Mouse (Mus musculus) heart, embryonic 15.5 days (tissue): ENCODE data around the gene AC134908.4. TPM values are rescaled to one million over a fixed set of nuclear protein-coding genes. Genes with fewer than 3 reads are reported as not detected.

Source experiments
- ATAC-seq: fragments of 200-750 bp; cut with Nextera tagmentation; replicated peaks from 2 replicates; pipeline ENCODE4 v1.8.0; 2017; ENCODE audit warnings: low read depth, moderate TSS enrichment; ENCODE audit not compliant: insufficient number of reproducible peaks, insufficient read depth, low FRiP score
- H3K27ac ChIP-seq: fragments of 300-500 bp; sonication (generic); 2 replicates; pipeline ENCODE4 v1.5.1; 2015; ENCODE audit warnings: mild to moderate bottlenecking, inconsistent platforms
- H3K27me3 ChIP-seq: fragments of 300-500 bp; sonication (generic); 2 replicates; pipeline ENCODE4 v1.6.1; 2015; ENCODE audit warnings: inconsistent platforms
- H3K36me3 ChIP-seq: fragments of 300-500 bp; sonication (generic); 2 replicates; pipeline ENCODE4 v1.6.1; 2015; ENCODE audit warnings: mild to moderate bottlenecking, inconsistent platforms
- H3K4me1 ChIP-seq: fragments of 300-500 bp; sonication (generic); replicated peaks from 2 replicates; pipeline ENCODE4 v1.6.1; 2015; ENCODE audit warnings: inconsistent platforms
- H3K4me2 ChIP-seq: fragments of 300-500 bp; sonication (generic); 2 replicates; pipeline ENCODE4 v1.6.1; 2015; ENCODE audit warnings: inconsistent platforms, mild to moderate bottlenecking, moderate library complexity
- H3K4me3 ChIP-seq: fragments of 300-500 bp; sonication (generic); 2 replicates; pipeline ENCODE4 v1.5.1; 2015; ENCODE audit warnings: mild to moderate bottlenecking, inconsistent platforms
- H3K9ac ChIP-seq: fragments of 300-500 bp; sonication (generic); 2 replicates; pipeline ENCODE4 v1.6.1; 2015; ENCODE audit warnings: mild to moderate bottlenecking, inconsistent platforms
- H3K9me3 ChIP-seq: fragments of 300-500 bp; sonication (generic); replicated peaks from 2 replicates; pipeline ENCODE4 v1.6.1; 2016; ENCODE audit warnings: inconsistent platforms
- WGBS: fragments of 180-500 bp; shearing (Covaris S2); methylation state at CpG from one replicate; pipeline ENCODE4 v1.1.7; 2015; ENCODE audit warnings: mixed read lengths; 5-methylcytosine and 5-hydroxymethylcytosine counted together
- polyA plus RNA-seq: library from polyadenylated mRNA; unstranded; fragments of >200 nt; fragmentation: Nextera tagmentation; extraction: Ambion mirVana; gene quantifications from 2 replicates; pipeline ENCODE4 v1.2.1, GENCODE M21; 2015

The AC134908.4 gene
- polyA plus RNA-seq, 1 experiment from 2014 or later, result 0.50 TPM

- Histone ChIP-seq H3K4me3 (peak within 1 kb of the TSS; percentile 82), H3K9me3 (no peaks in the 10 kb centered on the region), H3K27ac (peak within 1 kb of the TSS; percentile 93), H3K9ac (peak within 1 kb of the TSS; percentile 73), H3K27me3 (no peaks in the 10 kb centered on the region), H3K4me1 (peaks cover 34% of the 10 kb centered on the region), H3K4me2 (peak within 1 kb of the TSS; percentile 78), H3K36me3 (peaks cover 55% of the 10 kb centered on the region)
- ATAC-seq, result peak; percentile 84
- under 1% methylated on average over 23 of the region's 23 CpGs for WGBS
Observed at GRCm38 (mm10) chr17:25785281-25785745, 10.1 kb downstream of the AC134908.4 start, which contains the start of gene Haghl. Gene Haghl, minus strand, starts transcription at chr17:25785673.

- peak overlapping the region; percentile 73; the same call in 1 of the 2 replicates for H3K9ac ChIP-seq
- H3K4me3 ChIP-seq, result peak overlapping the region; percentile 82
- no peaks in the 10 kb centered on the region for H3K27me3 ChIP-seq
- peak overlapping the region; percentile 78 for H3K4me2 ChIP-seq
- 80% methylated on average over 15 of the region's 15 CpGs for WGBS
- H3K4me1 ChIP-seq, result peaks cover 33% of the 10 kb centered on the region
- no peaks in the 10 kb centered on the region for H3K9me3 ChIP-seq
- H3K27ac ChIP-seq, result no peak overlapping the region; the same call in 1 of the 2 replicates
- peaks cover 60% of the 10 kb centered on the region for H3K36me3 ChIP-seq
- ATAC-seq, result no peak
Observed at GRCm38 (mm10) chr17:25783861-25784574, 11.4 kb downstream of the AC134908.4 start.

GRCm38 (mm10) chr17:25783086-25783485 is 12.4 kb downstream of the AC134908.4 start:
- peak overlapping the region; percentile 71 for H3K27ac ChIP-seq
- no peak overlapping the region for H3K4me3 ChIP-seq
- no peak overlapping the region for H3K4me2 ChIP-seq
- H3K4me1 ChIP-seq, result peaks cover 33% of the 10 kb centered on the region
- H3K9me3 ChIP-seq, result no peaks in the 10 kb centered on the region
- peaks cover 56% of the 10 kb centered on the region for H3K36me3 ChIP-seq
- no peak for ATAC-seq
- no peaks in the 10 kb centered on the region for H3K27me3 ChIP-seq
- 0 out of 2 replicates have a peak overlapping the region, but pooled peaks have one; percentile 10 for H3K9ac ChIP-seq
- 53% methylated on average over 7 of the region's 7 CpGs for WGBS

- Histone ChIP-seq H3K4me3 (no peak overlapping the region), H3K27me3 (no peaks in the 10 kb centered on the region), H3K4me1 (peaks cover 33% of the 10 kb centered on the region), H3K36me3 (peaks cover 54% of the 10 kb centered on the region), H3K9ac (no peak overlapping the region), H3K27ac (no peak overlapping the region), H3K4me2 (no peak overlapping the region), H3K9me3 (no peaks in the 10 kb centered on the region)
- ATAC-seq, result no peak
- 80% methylated on average over 6 of the region's 6 CpGs for WGBS
Observed at GRCm38 (mm10) chr17:25781339-25781738, 14.1 kb downstream of the AC134908.4 start.

- Histone ChIP-seq H3K9me3 (no peaks in the 10 kb centered on the region), H3K27ac (no peak overlapping the region), H3K9ac (no peak overlapping the region), H3K4me1 (peaks cover 23% of the 10 kb centered on the region), H3K4me3 (no peak overlapping the region), H3K36me3 (peaks cover 54% of the 10 kb centered on the region), H3K4me2 (no peak overlapping the region), H3K27me3 (no peaks in the 10 kb centered on the region)
- no peak for ATAC-seq
- 91% methylated on average over 5 of the region's 5 CpGs for WGBS
Observed at GRCm38 (mm10) chr17:25777948-25778347, 17.5 kb downstream of the AC134908.4 start.

- H3K9ac ChIP-seq, result no peak overlapping the region
- 0 out of 2 replicates have a peak, but pooled peaks cover 3% of the 10 kb centered on the region for H3K27me3 ChIP-seq
- H3K4me1 ChIP-seq, result peaks cover 15% of the 10 kb centered on the region
- H3K36me3 ChIP-seq, result peaks cover 29% of the 10 kb centered on the region
- H3K4me3 ChIP-seq, result no peak overlapping the region
- WGBS, result 77% methylated on average over 10 of the region's 10 CpGs
- no peak overlapping the region for H3K4me2 ChIP-seq
- H3K9me3 ChIP-seq, result no peaks in the 10 kb centered on the region
- no peak for ATAC-seq
- no peak overlapping the region for H3K27ac ChIP-seq
Observed at GRCm38 (mm10) chr17:25775318-25776062, 20.0 kb downstream of the AC134908.4 start.

GRCm38 (mm10) chr17:25773549-25774120 is 21.8 kb downstream of the AC134908.4 start, which contains the start of gene Narfl:
Gene Narfl, plus strand, starts transcription at chr17:25773776.
- H3K27ac ChIP-seq, result peak within 1 kb of the TSS; percentile 61
- under 1% methylated on average over 37 of the region's 37 CpGs for WGBS
- H3K4me2 ChIP-seq, result peak within 1 kb of the TSS; percentile 82
- no peaks in the 10 kb centered on the region for H3K9me3 ChIP-seq
- H3K9ac ChIP-seq, result peak within 1 kb of the TSS; percentile 95
- ATAC-seq, result peak; percentile 83
- peaks cover 15% of the 10 kb centered on the region for H3K36me3 ChIP-seq
- peak within 1 kb of the TSS; percentile 91 for H3K4me3 ChIP-seq
- peaks cover 15% of the 10 kb centered on the region for H3K4me1 ChIP-seq
- peaks cover 11% of the 10 kb centered on the region for H3K27me3 ChIP-seq

GRCm38 (mm10) chr17:25769331-25769730 is 26.1 kb downstream of the AC134908.4 start:
- 49% methylated on average over 9 of the region's 9 CpGs for WGBS
- H3K27ac ChIP-seq, result no peak overlapping the region
- H3K9ac ChIP-seq, result no peak overlapping the region
- no peak overlapping the region for H3K4me2 ChIP-seq
- no peaks in the 10 kb centered on the region for H3K9me3 ChIP-seq
- H3K4me1 ChIP-seq, result peaks cover 6% of the 10 kb centered on the region
- ATAC-seq, result no peak
- peaks cover 16% of the 10 kb centered on the region for H3K27me3 ChIP-seq
- no peak overlapping the region for H3K4me3 ChIP-seq
- H3K36me3 ChIP-seq, result no peaks in the 10 kb centered on the region

- no peaks in the 10 kb centered on the region for H3K4me1 ChIP-seq
- no peak overlapping the region for H3K4me2 ChIP-seq
- no peaks in the 10 kb centered on the region for H3K36me3 ChIP-seq
- 65% methylated on average over 5 of the region's 5 CpGs for WGBS
- peaks cover 15% of the 10 kb centered on the region for H3K27me3 ChIP-seq
- no peak for ATAC-seq
- no peaks in the 10 kb centered on the region for H3K9me3 ChIP-seq
- H3K27ac ChIP-seq, result no peak overlapping the region
- H3K9ac ChIP-seq, result no peak overlapping the region
- no peak overlapping the region for H3K4me3 ChIP-seq
Observed at GRCm38 (mm10) chr17:25765886-25766285, 29.6 kb downstream of the AC134908.4 start.

- Histone ChIP-seq H3K27ac (no peak overlapping the region), H3K4me2 (no peak overlapping the region), H3K4me3 (no peak overlapping the region), H3K9me3 (no peaks in the 10 kb centered on the region), H3K9ac (no peak overlapping the region), H3K36me3 (no peaks in the 10 kb centered on the region), H3K4me1 (no peaks in the 10 kb centered on the region), H3K27me3 (0 out of 2 replicates have a peak, but pooled peaks cover 6% of the 10 kb centered on the region)
- ATAC-seq, result no peak
- WGBS, result 29% methylated on average over 3 of the region's 3 CpGs
Observed at GRCm38 (mm10) chr17:25762591-25762990, 32.9 kb downstream of the AC134908.4 start.

GRCm38 (mm10) chr17:25761561-25761970 is 33.9 kb downstream of the AC134908.4 start:
- no peak overlapping the region for H3K4me2 ChIP-seq
- H3K9ac ChIP-seq, result no peak overlapping the region; the same call in 1 of the 2 replicates
- no peak for ATAC-seq
- H3K4me1 ChIP-seq, result peaks cover 3% of the 10 kb centered on the region; the same call in 1 of the 2 replicates
- WGBS, result 23% methylated on average over 4 of the region's 4 CpGs
- no peaks in the 10 kb centered on the region for H3K9me3 ChIP-seq
- H3K27ac ChIP-seq, result no peak overlapping the region
- no peaks in the 10 kb centered on the region for H3K36me3 ChIP-seq
- H3K4me3 ChIP-seq, result no peak overlapping the region
- H3K27me3 ChIP-seq, result 0 out of 2 replicates have a peak, but pooled peaks cover 5% of the 10 kb centered on the region
